Mouse (Mus musculus): ENCODE measurements at regions not wholly inside any gene's neighbourhood (a gene's known extent, or its start where the extent isn't known, plus 50 kb on each side); places are given as distances from the start of the nearest gene placed in this dataset.

- no peak for DNase-seq (ENCODE audit: low read depth, low spot score)
These were observed 53.1 kb upstream of the Lbx1 start for GRCm38 (mm10) chr19:45288722-45289121.

DNA sequence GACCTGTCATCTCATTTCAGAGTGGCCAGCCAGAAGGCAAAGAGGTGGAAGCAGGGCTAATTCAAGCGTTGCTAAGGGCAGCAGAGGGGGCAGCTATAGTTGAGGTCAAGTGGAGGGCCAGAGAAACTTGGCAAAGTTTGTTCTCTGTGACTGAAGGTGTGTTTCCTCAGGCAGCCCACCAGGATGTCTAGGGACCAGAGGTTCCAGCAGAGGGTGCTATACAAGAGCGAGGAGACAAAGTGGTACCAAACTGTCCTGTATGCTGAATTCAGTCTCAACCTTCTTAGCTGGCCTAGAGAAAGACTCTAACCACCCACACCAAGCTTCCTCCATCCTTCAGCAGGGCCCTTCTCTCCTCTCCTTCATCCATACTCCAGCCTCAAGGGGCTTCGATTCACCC is 62.2 kb upstream of the Lbx1 start:
- DNase-seq (ENCODE audit: low read depth, low spot score), result peak; percentile 51

- no peak for DNase-seq (ENCODE audit: low read depth, low spot score)
These were observed 63.7 kb upstream of the Lbx1 start for GRCm38 (mm10) chr19:45299341-45299740.

DNA sequence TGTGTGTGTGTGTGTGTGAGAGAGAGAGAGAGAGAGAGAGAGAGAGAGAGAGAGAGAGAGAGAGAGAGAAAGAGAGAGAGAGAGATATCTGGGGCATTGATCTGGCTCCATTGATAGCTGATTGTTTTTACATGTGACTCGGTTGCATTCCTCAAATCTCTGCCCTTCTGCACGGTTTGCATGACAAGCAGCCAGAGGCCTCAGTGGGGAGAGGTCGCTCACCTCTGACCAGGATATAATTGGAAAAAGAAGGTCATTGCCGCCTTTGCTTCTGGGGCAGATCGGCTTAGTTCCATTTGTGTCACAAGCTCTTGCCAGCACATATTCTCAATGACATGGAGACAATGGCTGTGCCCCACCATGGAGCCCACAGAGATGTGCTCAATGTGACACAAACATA is 63.8 kb upstream of the Btrc start:
- DNase-seq (ENCODE audit: low read depth, low spot score), result no peak

- DNase-seq (ENCODE audit: low read depth, low spot score), result peak; percentile 77
These were observed 62.7 kb upstream of the Btrc start for GRCm38 (mm10) chr19:45300691-45301431.

DNA sequence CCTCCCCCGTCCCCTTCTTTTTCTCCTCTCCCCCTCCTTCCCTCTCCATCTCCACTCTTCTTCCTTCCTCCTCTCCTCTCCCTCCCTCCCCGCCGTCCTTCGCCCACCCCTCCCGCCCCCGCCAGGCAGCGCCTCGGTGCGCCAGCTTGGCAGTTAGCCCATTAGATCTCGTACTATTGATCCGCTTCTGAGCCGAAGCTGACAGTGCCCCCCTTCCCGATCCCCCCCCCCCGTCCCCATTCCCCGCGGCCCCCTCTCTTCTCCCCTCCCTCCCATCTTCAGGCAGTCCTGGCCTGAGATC is 62.2 kb upstream of the Btrc start:
- no peak for DNase-seq (ENCODE audit: low read depth, low spot score)

DNA sequence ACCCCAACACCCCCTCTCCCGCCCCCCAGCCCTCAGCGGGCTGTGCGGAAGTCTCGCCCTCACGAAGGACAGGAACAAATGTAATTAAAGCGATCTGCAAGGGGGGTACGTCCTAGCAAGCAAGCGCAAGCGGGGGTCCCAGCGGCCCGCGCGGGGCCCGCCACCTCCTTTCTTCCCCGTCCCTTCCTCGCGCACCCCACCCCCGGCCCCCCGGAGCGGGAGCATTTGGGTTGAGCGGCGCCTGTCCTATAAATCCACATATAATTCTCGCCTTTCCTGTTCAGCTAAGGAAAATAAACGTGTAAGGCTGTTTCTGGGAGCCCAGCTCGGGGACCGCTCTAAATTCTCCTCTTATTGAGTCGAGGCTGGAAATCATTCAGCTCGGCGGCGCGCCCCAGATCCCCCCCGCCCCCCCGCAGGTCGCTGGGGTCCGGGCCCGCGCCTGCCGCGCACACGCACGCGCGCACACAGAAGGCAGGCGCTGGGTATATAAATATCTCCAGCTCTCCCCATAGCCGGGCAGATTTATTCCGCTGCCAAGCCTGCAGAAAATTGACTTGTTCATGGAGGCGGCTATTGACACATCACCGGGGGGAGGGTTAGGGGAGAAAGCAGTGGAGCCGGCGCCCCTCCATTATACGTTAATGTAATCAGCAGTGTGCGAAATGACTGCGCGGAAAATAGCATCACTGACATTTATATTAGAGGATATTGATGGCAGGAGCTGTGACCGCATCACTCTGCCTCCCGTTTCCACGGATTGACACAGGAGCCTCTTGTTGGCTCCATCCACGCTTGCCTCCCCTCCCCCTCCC is 61.6 kb upstream of the Btrc start:
- DNase-seq (ENCODE audit: low read depth, low spot score), result peak; percentile 49

DNA sequence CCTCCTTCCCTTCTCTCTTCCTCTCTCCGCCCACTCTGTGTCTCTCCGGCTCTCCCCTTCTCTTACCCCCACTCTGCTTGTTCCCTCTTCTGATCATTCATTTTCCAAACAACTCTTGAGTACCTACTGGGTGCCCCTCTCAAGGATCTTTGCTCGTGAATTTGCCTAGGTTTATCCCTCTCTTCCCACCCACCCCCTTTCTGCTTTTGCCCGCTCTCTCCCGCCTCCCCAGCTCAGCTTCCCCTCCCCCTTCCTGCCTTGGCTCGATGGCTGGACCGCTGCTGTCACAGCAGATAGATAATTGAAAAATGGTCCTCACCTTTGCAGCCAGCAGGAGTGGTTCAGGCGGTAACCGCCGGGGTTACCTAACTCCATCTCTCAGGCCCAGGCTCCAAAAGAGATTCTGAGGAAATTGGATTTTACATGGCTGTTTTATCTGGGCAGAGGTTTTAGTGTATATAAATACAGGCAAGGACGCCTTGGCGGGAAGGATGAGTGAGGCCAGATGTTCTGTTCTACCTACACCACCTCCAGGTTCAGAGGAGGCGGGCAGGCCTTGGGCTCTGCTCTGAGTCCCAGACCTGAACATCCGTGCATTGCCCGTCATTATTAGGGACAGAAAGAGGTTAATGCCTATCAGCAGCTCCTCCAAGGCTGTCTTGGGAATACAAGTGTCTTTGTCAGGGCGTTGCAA is 60.8 kb upstream of the Btrc start:
- no peak for DNase-seq (ENCODE audit: low read depth, low spot score)

GRCm38 (mm10) chr19:45304538-45304937 is 59.0 kb upstream of the Btrc start:
- no peak for DNase-seq (ENCODE audit: low read depth, low spot score)

GRCm38 (mm10) chr19:45307299-45308275 is 55.9 kb upstream of the Btrc start:
- peak; percentile 91 for DNase-seq (ENCODE audit: low read depth, low spot score)

DNA sequence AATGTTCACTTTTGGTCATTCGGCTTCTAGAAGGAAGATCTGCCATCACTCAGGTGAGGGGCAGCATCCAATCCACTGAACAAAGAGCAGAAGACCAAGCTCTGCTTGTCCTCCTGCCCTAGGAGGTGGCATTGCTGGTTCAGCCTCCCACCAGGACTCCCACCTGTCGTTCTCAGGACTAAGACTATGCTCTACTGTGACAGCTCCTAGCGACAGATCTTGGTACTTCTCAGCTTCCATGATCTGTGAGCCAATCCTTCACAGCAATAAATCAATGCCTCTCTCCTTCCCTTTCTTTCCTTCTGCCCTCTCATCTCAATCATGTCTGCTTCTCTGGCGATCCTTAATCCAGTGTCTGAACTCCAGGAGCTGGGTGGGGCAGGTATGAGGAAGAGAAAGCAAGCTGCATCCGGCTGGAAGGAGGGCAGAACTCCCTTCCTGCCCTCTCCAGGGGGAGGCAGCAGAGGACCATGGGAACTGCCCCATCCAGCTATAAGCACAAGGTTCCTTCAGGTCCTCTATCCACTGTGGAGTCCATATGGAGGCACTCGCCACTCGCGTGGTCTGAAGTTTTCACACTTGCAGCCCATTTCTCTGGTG is 54.8 kb upstream of the Btrc start:
- DNase-seq (ENCODE audit: low read depth, low spot score), result peak; percentile 58

- DNase-seq (ENCODE audit: low read depth, low spot score), result no peak
These were observed 53.1 kb upstream of the Btrc start for GRCm38 (mm10) chr19:45310291-45310881.

- peak; percentile 80 for DNase-seq (ENCODE audit: low read depth, low spot score)
These were observed 52.5 kb upstream of the Btrc start for GRCm38 (mm10) chr19:45310944-45311603.

DNA sequence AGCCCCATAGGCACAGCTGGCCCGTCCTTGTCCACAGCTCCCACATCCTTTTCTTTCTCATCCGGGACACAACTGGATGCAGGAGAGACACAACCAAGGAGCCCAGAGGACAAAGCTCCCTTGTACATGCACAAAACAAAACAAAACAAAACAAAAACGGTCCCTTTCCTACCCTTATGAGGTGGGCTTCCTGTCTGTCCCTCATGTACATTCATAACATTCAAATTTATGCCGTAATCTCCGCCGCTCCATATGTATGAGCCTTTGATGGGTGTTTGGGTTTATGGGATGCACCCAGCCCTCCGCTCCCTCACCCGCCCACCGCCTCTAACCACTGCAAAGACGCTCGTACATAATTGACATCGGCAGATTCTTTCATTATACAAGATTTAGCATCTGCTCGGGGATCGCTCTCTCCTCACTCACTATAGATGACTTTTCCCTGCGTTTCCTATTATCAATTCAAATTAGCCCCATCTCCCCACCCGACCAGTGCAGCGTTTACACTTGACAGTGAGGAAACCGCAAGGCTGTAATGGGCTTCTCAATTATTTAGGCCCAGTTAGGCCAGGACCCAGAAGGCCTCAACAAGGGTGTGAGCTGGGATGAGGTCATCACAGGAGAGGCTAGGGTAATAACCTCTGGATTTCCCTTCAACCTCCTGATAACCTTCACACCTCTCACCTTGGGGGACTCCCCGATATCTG is 51.5 kb upstream of the Btrc start:
- no peak for DNase-seq (ENCODE audit: low read depth, low spot score)

- DNase-seq (ENCODE audit: low read depth, low spot score), result no peak
These were observed 50.7 kb upstream of the Btrc start for GRCm38 (mm10) chr19:45312713-45313365.

Measured in A20 (cell line).